Mouse (Mus musculus) E14TG2a.4 (cell line): ENCODE results near the gene March8.

Source experiments
- CTCF ChIP-seq: conservative IDR thresholded peaks from 2 replicates; pipeline ENCODE4 v1.5.1; 2014; ENCODE audit warnings: low read length
- NANOG ChIP-seq: IDR thresholded peaks from 2 replicates; pipeline ENCODE4 v1.6.1; 2014; ENCODE audit warnings: borderline replicate concordance, low read length, mixed read lengths

GRCm38 (mm10) chr6:116458728-116459127, 120.9 kb downstream of the March8 start:
- TF ChIP-seq CTCF (no peak), NANOG (no peak)
